Mouse (Mus musculus) kidney, embryonic 14.5 days (tissue): ENCODE data around the gene Retn. TPM values are rescaled to one million over a fixed set of nuclear protein-coding genes. Genes with fewer than 3 reads are reported as not detected.

Experiments
- ATAC-seq: fragments of 200-750 bp; cut with Nextera tagmentation; 2 replicates; pipeline ENCODE4 v1.8.0; 2017; ENCODE audit warnings: moderate number of reproducible peaks, mild to moderate bottlenecking, moderate TSS enrichment, moderate library complexity; ENCODE audit not compliant: low FRiP score, low TSS enrichment
- H3K27ac ChIP-seq: fragments of 300-500 bp; sonication (generic); 2 replicates; pipeline ENCODE4 v1.5.1; 2014; ENCODE audit warnings: low read depth, mild to moderate bottlenecking, low read length, moderate library complexity, mixed read lengths
- H3K27me3 ChIP-seq: fragments of 300-500 bp; sonication (generic); 2 replicates; pipeline ENCODE4 v1.6.1; 2014; ENCODE audit warnings: mild to moderate bottlenecking, low read length; ENCODE audit not compliant: control insufficient read depth, insufficient read depth
- H3K36me3 ChIP-seq: fragments of 300-500 bp; sonication (generic); 2 replicates; pipeline ENCODE4 v1.6.1; 2014; ENCODE audit warnings: low read length, mixed read lengths; ENCODE audit not compliant: control insufficient read depth, insufficient read depth
- H3K4me1 ChIP-seq: fragments of 300-500 bp; sonication (generic); 2 replicates; pipeline ENCODE4 v1.6.1; 2014; ENCODE audit warnings: low read length, mixed read lengths; ENCODE audit not compliant: control insufficient read depth, insufficient read depth
- H3K4me2 ChIP-seq: fragments of 300-500 bp; sonication (generic); replicated peaks from 2 replicates; pipeline ENCODE4 v1.6.1; 2014; ENCODE audit warnings: low read depth, mild to moderate bottlenecking, low read length
- H3K4me3 ChIP-seq: fragments of 300-500 bp; sonication (generic); 2 replicates; pipeline ENCODE4 v1.5.1; 2014; ENCODE audit warnings: mild to moderate bottlenecking, low read length
- H3K9ac ChIP-seq: fragments of 300-500 bp; sonication (generic); 2 replicates; pipeline ENCODE4 v1.6.1; 2014; ENCODE audit warnings: low read depth, mild to moderate bottlenecking, low read length, moderate library complexity
- H3K9me3 ChIP-seq: fragments of 300-500 bp; sonication (generic); 2 replicates; pipeline ENCODE4 v1.6.1; 2016; ENCODE audit warnings: low read length; ENCODE audit not compliant: control insufficient read depth
- WGBS: fragments of 180-500 bp; shearing (Covaris S2); extraction: QIAGEN DNeasy Blood & Tissue Kit; methylation state at CpG from one replicate; pipeline ENCODE4 v1.1.7; 2014; 5-methylcytosine and 5-hydroxymethylcytosine counted together
- polyA plus RNA-seq: library from polyadenylated mRNA; unstranded; fragments of >200 nt; fragmentation: Nextera tagmentation; extraction: Ambion mirVana; gene quantifications from 2 replicates; pipeline ENCODE4 v1.2.1, GENCODE M21; 2014

Retn gene
- polyA plus RNA-seq, 1 experiment from 2014 or later, result 0.73 TPM

- no peak overlapping the region for H3K4me2 ChIP-seq
- H3K9ac ChIP-seq, result no peak overlapping the region
- no peak overlapping the region for H3K4me3 ChIP-seq
- no peak overlapping the region for H3K27ac ChIP-seq
- no peaks in the 10 kb centered on the region for H3K9me3 ChIP-seq
- no peaks in the 10 kb centered on the region for H3K27me3 ChIP-seq
- no peaks in the 10 kb centered on the region for H3K4me1 ChIP-seq
- H3K36me3 ChIP-seq, result peaks cover 15% of the 10 kb centered on the region
- ATAC-seq, result no peak
Measured at GRCm38 (mm10) chr8:3684530-3684929, 29.0 kb downstream of the Retn start.

- WGBS, result 73% methylated on average over 5 of the region's 5 CpGs
- Histone ChIP-seq H3K36me3 (peaks cover 6% of the 10 kb centered on the region), H3K27me3 (no peaks in the 10 kb centered on the region), H3K4me1 (no peaks in the 10 kb centered on the region), H3K9me3 (no peaks in the 10 kb centered on the region), H3K27ac (no peak overlapping the region), H3K4me3 (no peak overlapping the region), H3K9ac (no peak overlapping the region), H3K4me2 (no peak overlapping the region)
- ATAC-seq, result no peak
Measured at GRCm38 (mm10) chr8:3685422-3685821, 29.9 kb downstream of the Retn start.

GRCm38 (mm10) chr8:3687537-3687936 lies 32.0 kb downstream of the Retn start:
- ATAC-seq, result no peak
- Histone ChIP-seq H3K4me2 (no peak overlapping the region), H3K27ac (no peak overlapping the region), H3K9ac (no peak overlapping the region), H3K9me3 (no peaks in the 10 kb centered on the region), H3K36me3 (no peaks in the 10 kb centered on the region), H3K4me1 (no peaks in the 10 kb centered on the region), H3K4me3 (no peak overlapping the region), H3K27me3 (no peaks in the 10 kb centered on the region)
- 74% methylated on average over 6 of the region's 6 CpGs for WGBS

- no peak for ATAC-seq
- Histone ChIP-seq H3K4me2 (no peak overlapping the region), H3K36me3 (no peaks in the 10 kb centered on the region), H3K27ac (no peak overlapping the region), H3K9ac (no peak overlapping the region), H3K9me3 (no peaks in the 10 kb centered on the region), H3K4me1 (no peaks in the 10 kb centered on the region), H3K27me3 (no peaks in the 10 kb centered on the region), H3K4me3 (no peak overlapping the region)
- WGBS, result 70% methylated on average over 3 of the region's 3 CpGs
Measured at GRCm38 (mm10) chr8:3690774-3691173, 35.2 kb downstream of the Retn start.

GRCm38 (mm10) chr8:3694121-3694520 lies 38.6 kb downstream of the Retn start, which contains the start of gene Fcer2a:
TSS of gene Fcer2a (minus strand) at chr8:3694175.
- Histone ChIP-seq H3K36me3 (no peaks in the 10 kb centered on the region), H3K4me1 (no peaks in the 10 kb centered on the region), H3K4me2 (no peak within 1 kb of the TSS), H3K9ac (no peak within 1 kb of the TSS), H3K4me3 (no peak within 1 kb of the TSS), H3K27me3 (no peaks in the 10 kb centered on the region), H3K9me3 (no peaks in the 10 kb centered on the region), H3K27ac (no peak within 1 kb of the TSS)
- 79% methylated on average over 3 of the region's 3 CpGs for WGBS
- ATAC-seq, result no peak

GRCm38 (mm10) chr8:3701491-3701890 lies 45.9 kb downstream of the Retn start:
- H3K9ac ChIP-seq, result no peak overlapping the region
- no peaks in the 10 kb centered on the region for H3K9me3 ChIP-seq
- no peaks in the 10 kb centered on the region for H3K4me1 ChIP-seq
- H3K36me3 ChIP-seq, result no peaks in the 10 kb centered on the region
- H3K4me3 ChIP-seq, result no peak overlapping the region
- H3K27ac ChIP-seq, result no peak overlapping the region
- ATAC-seq, result no peak
- WGBS, result 91% methylated on average over 1 of the region's 1 CpGs
- no peak overlapping the region for H3K4me2 ChIP-seq
- no peaks in the 10 kb centered on the region for H3K27me3 ChIP-seq

- 75% methylated on average over 4 of the region's 4 CpGs for WGBS
- Histone ChIP-seq H3K36me3 (no peaks in the 10 kb centered on the region), H3K9me3 (no peaks in the 10 kb centered on the region), H3K27ac (no peak overlapping the region), H3K27me3 (no peaks in the 10 kb centered on the region), H3K4me1 (no peaks in the 10 kb centered on the region), H3K4me3 (no peak overlapping the region), H3K4me2 (no peak overlapping the region), H3K9ac (no peak overlapping the region)
- no peak for ATAC-seq
Measured at GRCm38 (mm10) chr8:3705711-3706110, 50.1 kb downstream of the Retn start.

GRCm38 (mm10) chr8:3707611-3708010 lies 52.0 kb downstream of the Retn start:
- H3K27ac ChIP-seq, result no peak overlapping the region
- H3K9me3 ChIP-seq, result no peaks in the 10 kb centered on the region
- WGBS, result 70% methylated on average over 7 of the region's 7 CpGs
- H3K27me3 ChIP-seq, result no peaks in the 10 kb centered on the region
- no peak overlapping the region for H3K4me2 ChIP-seq
- H3K9ac ChIP-seq, result no peak overlapping the region
- ATAC-seq, result no peak
- no peaks in the 10 kb centered on the region for H3K36me3 ChIP-seq
- no peaks in the 10 kb centered on the region for H3K4me1 ChIP-seq
- no peak overlapping the region for H3K4me3 ChIP-seq
